Mouse (Mus musculus): ENCODE results near the gene Gemin4.

Gene Gemin4

DNA sequence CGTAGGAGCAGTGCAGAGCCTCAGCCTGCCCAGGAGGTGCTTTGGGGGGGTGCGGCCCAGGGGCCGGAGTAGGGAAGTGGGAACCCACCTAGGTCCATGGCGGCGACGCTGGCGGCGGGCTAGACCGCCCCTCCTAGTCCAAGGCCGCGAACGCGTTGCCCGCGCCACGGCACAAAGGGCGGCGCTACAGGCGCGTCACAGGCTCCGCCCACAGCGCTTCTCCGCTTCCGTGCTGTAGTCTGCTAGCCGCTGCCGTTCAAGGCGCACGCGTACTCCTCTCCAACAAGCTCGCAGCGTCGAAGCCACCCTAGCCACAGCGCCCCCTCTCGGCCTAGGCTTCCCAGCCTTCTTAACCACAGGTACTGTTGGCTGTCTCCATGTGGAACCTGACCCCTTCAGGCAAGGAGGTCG lies at the start of gene Gemin4, which contains the start of gene Dbil5:
TSS of gene Gemin4 (minus strand) at position 275 of the 411 bp plus-strand sequence.
TSS of gene Dbil5 (plus strand) at position 219 of the 411 bp plus-strand sequence.
- DNase-seq, result peak; percentile 98

GRCm38 (mm10) chr11:76262611-76263351 lies 45.3 kb upstream of the Gemin4 start:
- no peak for DNase-seq

- peak; percentile 48 for DNase-seq
These were observed 43.8 kb upstream of the Gemin4 start for GRCm38 (mm10) chr11:76261224-76261623.

- no peak for DNase-seq
These were observed 43.0 kb upstream of the Gemin4 start for GRCm38 (mm10) chr11:76260208-76261050.

DNA sequence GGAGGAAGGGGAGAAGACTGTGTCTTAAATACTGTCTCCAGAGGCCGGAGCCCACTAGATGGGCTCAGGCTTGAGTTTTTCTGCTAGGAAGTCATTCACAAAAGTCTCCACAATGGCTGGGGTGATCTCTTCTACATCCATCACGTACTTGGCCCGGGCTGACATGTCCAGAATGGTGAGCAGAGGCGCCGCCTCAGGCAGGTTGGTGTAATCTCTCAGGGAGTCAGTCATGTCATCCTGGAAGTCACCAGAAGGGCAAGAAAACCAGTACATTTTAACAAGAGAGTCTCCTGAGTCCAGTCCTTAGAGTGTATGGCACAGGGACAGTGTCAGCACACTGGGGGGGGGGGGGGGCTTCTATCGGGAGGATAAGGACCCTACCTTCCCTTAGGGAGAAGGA lies 41.0 kb upstream of the Gemin4 start:
- DNase-seq, result no peak

GRCm38 (mm10) chr11:76257386-76257785 lies 39.9 kb upstream of the Gemin4 start:
- no peak for DNase-seq

DNA sequence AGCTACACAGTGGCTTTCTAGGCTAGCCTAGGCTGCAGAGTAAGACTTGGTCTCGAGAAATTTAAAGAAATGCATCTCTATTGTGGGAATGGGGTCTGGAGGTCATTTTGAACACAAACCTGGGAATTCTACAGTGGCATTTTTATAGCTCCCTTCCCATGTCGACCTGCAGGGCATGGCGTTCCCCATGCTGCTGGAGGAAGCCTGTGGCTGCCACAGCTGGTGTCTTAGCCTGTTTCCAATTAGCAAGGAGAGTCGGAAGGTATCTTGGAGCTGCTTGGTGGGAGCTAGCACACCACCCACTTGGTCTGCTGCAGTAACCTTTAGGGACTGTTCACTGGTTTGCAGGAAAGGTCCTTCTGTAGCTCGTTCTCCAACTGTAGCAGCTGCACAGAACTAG lies 38.7 kb upstream of the Gemin4 start:
- no peak for DNase-seq

DNA sequence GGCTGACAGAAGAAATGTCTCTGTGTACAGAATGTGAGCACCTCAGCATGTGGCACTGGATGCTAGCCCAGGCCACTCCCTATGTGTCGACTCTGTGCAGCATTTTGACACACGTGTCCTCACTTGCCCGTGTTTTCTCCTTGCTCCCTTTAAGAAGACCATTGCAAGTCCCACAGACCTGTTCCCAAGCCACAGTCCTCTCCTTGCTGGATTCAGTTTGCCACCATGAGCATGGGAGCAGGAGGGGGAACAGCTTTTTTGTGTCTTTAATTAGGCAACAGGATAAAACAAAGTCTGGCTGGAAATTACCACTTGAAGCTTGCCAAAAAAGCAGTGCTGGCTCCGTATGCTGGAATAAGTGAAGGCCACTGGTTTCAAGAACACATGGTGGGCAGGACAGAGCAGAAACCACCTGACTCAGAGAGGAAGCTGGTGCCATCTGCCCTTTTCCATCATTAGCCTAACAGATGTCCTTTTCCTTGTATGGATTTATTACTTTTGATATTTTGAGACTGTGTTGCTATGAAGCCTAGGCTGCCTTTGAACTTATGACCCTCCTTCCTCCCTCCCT lies 38.1 kb upstream of the Gemin4 start:
- DNase-seq, result no peak

DNA sequence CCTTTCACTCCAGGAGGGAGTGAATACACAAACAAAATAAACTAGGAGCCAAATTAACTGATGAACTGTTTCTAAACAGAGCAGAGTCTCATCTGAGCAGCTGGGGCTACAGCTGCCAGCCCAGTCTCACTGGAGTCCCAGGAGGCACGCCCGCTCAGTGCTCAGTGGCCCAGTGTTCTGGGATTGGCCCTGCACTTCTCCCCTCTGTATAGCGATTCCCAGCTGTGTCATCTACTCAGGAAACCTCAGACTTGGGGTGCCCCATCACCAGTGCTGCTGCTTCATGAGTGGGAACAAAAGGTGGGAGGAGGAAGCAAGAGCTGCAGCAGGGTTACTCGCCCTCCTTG lies 36.4 kb upstream of the Gemin4 start:
- no peak for DNase-seq

- DNase-seq, result peak; percentile 90
These were observed 35.9 kb upstream of the Gemin4 start for GRCm38 (mm10) chr11:76253145-76253917.

GRCm38 (mm10) chr11:76252036-76252435 lies 34.6 kb upstream of the Gemin4 start:
- no peak for DNase-seq

GRCm38 (mm10) chr11:76247239-76247638 lies 29.8 kb upstream of the Gemin4 start:
- no peak for DNase-seq

DNA sequence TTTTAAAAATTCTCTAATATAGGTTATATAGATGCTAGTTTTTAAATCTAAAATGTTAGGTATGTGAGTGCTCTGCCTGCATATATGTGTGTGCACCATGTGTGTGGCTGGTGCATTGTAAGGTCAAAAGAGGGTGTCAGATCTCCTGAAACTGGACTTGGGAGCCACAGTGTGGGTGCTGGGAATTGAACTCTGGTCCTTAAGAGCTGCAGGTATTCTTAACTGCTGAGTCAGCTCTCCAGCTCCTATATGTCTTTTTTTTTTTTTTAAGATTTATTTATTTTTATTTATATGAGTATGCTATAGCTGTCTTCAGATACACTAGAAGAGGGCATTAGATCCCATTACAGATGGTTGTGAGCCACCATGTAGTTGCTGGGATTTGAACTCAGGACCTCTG lies 29.0 kb upstream of the Gemin4 start:
- DNase-seq, result no peak

GRCm38 (mm10) chr11:76243811-76244546 lies 26.5 kb upstream of the Gemin4 start:
- no peak for DNase-seq

GRCm38 (mm10) chr11:76242901-76243810 lies 25.7 kb upstream of the Gemin4 start, which contains the start of the genes Mrm3 and Glod4:
Mrm3 (plus strand) TSS chr11:76243715.
Glod4 (minus strand) TSS chr11:76243725.
- DNase-seq, result peak; percentile 94

- DNase-seq, result no peak
These were observed 22.3 kb upstream of the Gemin4 start for GRCm38 (mm10) chr11:76239750-76240149.

GRCm38 (mm10) chr11:76236136-76236535 lies 18.7 kb upstream of the Gemin4 start:
- DNase-seq, result no peak

DNA sequence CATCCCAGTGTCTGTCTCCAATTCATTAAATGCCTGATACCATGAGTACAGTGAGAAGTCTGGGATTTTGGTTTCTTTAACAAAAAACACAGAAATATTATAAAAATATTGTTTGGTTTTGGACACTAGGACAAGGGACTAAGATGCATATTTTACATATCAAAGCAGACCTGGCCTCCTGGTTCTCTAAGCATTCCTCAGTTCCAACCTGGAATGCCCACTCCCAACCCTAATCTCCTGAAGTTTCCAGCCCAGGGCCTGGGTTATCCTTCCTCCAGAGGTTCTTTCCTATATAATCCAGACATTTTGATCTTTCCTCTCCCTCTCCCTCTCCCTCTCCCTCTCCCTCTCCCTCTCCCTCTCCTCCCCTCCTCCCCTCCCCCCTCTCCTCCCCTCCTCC lies 7.6 kb upstream of the Gemin4 start:
- DNase-seq, result no peak

- no peak for DNase-seq
These were observed 7.2 kb upstream of the Gemin4 start for GRCm38 (mm10) chr11:76224631-76225030.

DNA sequence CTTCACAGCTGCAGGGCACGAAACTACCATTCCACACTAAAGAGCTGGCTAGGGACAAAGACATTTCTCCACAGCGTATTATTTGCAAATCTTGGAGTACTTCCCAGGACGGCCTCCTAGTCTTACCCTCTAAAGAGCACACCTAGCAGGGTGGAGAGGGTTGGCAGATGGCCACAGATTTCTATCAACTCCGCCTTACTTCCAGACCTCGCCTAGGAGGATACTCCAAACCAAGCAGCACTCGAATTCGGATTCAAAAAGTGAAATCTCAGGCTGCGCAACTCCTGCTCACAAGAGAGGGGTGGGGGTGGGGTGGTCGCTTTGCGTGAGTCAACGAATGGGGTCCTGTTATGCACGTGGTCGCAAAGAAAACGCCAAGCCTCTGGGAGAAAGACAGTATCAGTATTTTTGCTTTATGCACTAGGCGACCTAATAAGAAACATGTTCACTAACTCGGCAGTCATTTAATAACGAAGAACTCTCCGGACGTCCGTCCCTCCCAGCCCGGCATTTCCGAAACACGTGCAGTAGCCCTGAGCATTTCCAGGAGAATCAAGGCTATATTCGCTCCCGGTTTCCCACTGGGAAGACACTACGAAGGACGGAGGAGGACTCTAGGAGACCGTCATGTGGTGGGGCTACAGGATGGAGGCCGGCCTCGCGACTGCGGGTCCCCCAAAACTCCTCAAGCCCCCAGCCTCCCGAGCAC lies 629 bp downstream of the Gemin4 start:
- DNase-seq, result peak; percentile 60

All from kidney, postnatal 14 days (tissue).